Mouse (Mus musculus): ENCODE data around the gene Slc29a4.

Slc29a4 gene

DNA sequence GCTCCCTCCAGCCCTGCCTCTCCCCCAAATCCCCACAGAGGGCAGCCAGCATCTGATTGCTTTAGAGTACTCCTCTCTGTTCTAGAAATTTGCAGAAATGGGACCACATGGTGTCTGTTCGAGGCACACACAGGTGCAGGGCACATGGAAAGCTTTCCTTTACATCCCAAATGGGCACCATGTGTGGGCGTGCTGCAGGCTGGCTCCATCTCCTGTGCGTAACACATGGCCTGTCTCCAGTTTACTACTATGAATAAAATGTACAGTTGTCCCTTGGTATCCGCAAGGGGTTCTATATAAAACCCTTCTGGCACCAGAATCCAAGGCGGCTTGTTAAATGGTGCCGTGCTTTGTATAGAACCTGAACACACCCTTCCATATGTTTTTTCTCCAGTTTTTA is 4.6 kb downstream of the Slc29a4 start:
- DNase-seq (ENCODE audit: low spot score): no peak

- no peak for DNase-seq (ENCODE audit: low spot score)
These were observed 5.4 kb downstream of the Slc29a4 start for GRCm38 (mm10) chr5:142697742-142698141.

- DNase-seq (ENCODE audit: low spot score): no peak
These were observed 8.7 kb downstream of the Slc29a4 start for GRCm38 (mm10) chr5:142700842-142701589.

DNA sequence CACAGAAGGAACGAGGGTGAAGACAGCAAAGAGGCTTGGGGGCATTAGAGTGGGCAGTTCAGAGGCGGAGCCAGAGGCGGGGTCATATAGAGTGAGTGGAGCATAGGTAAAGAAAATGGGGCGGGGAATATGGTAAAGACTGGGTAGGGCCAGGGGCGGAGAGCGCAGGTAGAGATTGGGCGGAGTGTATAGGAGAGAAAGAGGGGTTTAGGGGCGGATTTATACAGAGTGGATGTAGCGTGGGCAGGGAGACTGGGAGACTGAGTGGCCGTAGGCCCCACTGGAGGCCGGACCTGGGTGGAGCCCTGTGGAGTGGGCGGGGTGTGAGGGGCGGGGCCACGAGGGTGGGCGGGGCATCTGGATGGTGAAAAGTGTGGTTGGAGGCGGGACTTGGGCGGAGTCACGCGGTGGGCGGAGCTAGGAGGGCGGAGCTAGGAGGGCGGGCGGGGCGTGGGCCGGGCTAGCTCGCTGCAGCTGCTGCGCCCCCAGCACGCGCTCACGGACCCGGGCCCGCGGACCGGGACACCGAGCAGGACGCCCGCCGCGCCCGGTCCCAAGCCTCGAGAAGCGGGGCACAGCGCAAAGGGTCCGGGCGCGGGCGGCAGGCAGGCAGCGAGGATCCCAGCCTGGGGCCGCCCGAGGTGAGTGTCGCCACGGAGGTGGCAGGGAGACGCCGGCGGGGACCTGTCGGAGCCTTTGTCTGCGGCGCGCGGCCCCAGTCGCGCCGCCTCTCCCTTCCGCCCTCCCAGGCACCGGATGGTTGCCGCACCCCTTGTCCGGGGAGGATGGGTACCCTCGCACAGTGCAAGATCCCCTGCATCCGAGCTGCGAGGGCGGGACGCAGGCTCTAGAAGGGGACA is 9.6 kb downstream of the Slc29a4 start:
- no peak for DNase-seq (ENCODE audit: low spot score)

GRCm38 (mm10) chr5:142702511-142703138 is 10.3 kb downstream of the Slc29a4 start:
- DNase-seq (ENCODE audit: low spot score): no peak

DNA sequence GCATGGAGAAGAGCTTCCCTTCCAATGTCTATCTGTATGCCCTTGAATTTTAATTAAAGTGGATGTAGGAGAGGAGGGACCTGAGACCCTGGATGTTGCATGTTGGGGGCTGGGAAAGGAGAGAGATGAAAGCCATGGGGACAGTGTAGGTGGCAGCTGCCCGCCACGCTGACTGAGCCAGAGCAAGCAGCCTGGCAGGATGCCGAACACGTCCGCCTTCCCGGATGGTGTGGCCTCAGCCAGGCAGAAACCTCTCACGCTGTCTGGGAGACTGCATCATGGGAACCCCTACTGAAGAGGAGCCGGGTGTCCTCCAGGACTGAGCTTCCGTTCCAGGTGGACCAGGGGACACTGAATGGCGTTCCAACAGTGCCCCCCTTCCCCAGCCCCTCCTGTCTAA is 11.3 kb downstream of the Slc29a4 start:
- no peak for DNase-seq (ENCODE audit: low spot score)

- DNase-seq (ENCODE audit: low spot score): no peak
These were observed 15.4 kb downstream of the Slc29a4 start for GRCm38 (mm10) chr5:142707709-142708108.

- DNase-seq (ENCODE audit: low spot score): no peak
These were observed 17.1 kb downstream of the Slc29a4 start for GRCm38 (mm10) chr5:142709436-142709835.

- no peak for DNase-seq (ENCODE audit: low spot score)
These were observed 20.1 kb downstream of the Slc29a4 start for GRCm38 (mm10) chr5:142712373-142712772.

DNA sequence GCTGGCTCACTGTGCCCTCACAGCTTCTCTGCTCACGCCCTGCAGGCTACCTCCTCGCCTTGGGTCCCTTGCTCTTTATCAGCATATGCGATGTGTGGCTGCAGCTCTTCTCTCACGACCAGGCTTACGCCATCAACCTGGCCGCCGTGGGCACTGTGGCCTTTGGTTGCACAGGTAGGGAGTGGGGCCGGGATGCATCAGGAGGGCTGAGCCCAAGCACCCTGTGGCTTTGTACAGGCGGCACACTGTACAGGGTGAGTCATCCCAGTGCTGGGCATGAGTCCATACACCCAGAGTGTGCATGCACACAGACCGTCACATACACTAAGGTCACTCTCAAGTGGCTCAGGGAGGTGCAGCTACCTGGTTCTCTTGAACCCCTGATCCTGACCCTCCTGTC is 21.7 kb downstream of the Slc29a4 start:
- DNase-seq (ENCODE audit: low spot score): no peak

- DNase-seq (ENCODE audit: low spot score): no peak
These were observed 22.7 kb downstream of the Slc29a4 start for GRCm38 (mm10) chr5:142715059-142715458.

GRCm38 (mm10) chr5:142716056-142716455 is 23.7 kb downstream of the Slc29a4 start:
- DNase-seq (ENCODE audit: low spot score): no peak

GRCm38 (mm10) chr5:142718037-142718436 is 25.7 kb downstream of the Slc29a4 start:
- peak; percentile 76 for DNase-seq (ENCODE audit: low spot score)

- DNase-seq (ENCODE audit: low spot score): no peak
These were observed 26.2 kb downstream of the Slc29a4 start for GRCm38 (mm10) chr5:142718486-142718885.

GRCm38 (mm10) chr5:142719897-142720296 is 27.6 kb downstream of the Slc29a4 start:
- no peak for DNase-seq (ENCODE audit: low spot score)

- DNase-seq (ENCODE audit: low spot score): peak; percentile 57
These were observed 31.3 kb downstream of the Slc29a4 start for GRCm38 (mm10) chr5:142723520-142724133.

DNA sequence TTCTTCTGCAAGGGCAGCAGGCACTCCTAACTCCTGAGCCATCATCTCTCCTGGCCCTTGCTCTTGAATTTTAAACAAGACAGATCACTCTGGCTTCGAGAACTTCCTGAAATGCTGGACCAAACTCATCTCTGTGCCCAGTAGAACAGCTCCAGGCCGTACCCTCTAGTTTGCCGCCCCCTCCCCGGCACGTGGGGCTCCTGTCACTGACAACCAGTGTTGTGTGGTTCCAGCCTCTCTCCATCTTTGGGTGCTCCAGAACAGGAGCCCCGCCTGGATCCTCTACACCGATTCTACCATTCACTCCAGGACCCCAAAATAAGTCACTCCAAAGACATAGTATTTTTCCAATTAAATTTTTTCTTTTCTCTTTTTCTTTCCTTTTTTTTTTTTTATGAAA is 32.0 kb downstream of the Slc29a4 start:
- DNase-seq (ENCODE audit: low spot score): no peak

DNA sequence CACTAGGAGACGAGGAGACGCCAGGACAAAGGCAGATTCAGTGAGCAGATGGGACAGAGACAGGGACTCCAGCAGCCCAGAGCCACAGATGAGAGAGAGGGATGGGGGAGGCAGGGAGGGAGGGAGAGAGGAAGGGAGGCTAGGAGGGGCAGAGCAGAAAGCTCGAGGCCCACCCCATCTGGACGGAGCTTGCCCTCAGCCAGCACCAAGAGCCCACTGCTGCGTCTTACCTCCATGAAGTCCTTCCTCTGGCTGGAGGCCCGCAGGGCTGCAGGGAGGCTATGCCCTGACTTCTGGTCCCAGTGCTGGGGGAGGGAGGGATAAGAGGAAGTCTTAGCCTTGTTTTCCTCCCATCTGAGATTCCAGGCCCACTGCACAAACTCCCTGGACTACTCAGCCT is 34.4 kb downstream of the Slc29a4 start:
- DNase-seq (ENCODE audit: low spot score): no peak

DNA sequence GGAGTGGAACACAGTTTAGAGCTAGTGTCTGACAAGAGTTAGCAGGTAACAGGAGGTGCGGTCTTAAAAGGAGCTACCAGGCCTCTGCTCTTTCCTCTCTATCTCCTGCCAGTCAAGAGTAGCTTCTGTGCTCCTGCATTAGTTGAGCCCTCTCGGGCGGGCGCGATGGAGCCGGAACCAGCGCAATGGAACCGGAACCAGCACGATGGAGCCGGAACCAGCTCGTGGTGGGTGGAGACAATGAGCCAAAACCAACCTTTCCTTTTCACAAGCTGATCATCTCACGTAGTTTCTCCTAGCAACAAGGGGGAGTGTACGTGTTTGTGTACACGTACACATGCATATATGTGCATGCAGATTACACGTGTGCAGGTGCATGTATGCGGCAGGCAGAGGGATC is 36.0 kb downstream of the Slc29a4 start:
- no peak for DNase-seq (ENCODE audit: low spot score)

GRCm38 (mm10) chr5:142730295-142730694 is 38.0 kb downstream of the Slc29a4 start:
- no peak for DNase-seq (ENCODE audit: low spot score)

- peak; percentile 43 for DNase-seq (ENCODE audit: low spot score)
These were observed 39.6 kb downstream of the Slc29a4 start for GRCm38 (mm10) chr5:142731916-142732315.

DNA sequence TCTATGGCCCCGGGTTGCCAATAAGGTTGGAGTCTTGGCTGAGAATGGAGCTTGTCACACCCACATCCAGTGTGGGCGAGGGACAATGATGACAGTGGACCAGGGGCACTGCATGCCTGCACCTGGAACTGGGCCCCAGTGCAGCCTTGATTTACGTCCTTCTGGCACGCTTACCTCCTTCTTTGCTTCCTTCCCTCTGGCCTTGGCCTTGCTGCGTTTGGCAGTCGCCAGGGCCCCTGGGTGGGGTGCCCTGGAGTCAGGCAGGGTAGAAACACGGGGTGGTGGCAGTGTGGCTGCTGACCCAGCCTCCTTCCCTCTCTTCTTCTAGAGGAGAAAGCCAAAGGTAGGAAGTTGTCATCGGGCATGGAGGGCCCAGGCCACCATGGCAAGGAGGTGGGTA is 47.6 kb downstream of the Slc29a4 start:
- DNase-seq (ENCODE audit: low spot score): peak; percentile 38

Measured in ovary, postnatal 36 days (tissue).